Mouse (Mus musculus): Measurements from ENCODE around the gene Nol11.
A peak's percentile ranks its signal among the peaks of the same experiment; 100 is the strongest.

DNA sequence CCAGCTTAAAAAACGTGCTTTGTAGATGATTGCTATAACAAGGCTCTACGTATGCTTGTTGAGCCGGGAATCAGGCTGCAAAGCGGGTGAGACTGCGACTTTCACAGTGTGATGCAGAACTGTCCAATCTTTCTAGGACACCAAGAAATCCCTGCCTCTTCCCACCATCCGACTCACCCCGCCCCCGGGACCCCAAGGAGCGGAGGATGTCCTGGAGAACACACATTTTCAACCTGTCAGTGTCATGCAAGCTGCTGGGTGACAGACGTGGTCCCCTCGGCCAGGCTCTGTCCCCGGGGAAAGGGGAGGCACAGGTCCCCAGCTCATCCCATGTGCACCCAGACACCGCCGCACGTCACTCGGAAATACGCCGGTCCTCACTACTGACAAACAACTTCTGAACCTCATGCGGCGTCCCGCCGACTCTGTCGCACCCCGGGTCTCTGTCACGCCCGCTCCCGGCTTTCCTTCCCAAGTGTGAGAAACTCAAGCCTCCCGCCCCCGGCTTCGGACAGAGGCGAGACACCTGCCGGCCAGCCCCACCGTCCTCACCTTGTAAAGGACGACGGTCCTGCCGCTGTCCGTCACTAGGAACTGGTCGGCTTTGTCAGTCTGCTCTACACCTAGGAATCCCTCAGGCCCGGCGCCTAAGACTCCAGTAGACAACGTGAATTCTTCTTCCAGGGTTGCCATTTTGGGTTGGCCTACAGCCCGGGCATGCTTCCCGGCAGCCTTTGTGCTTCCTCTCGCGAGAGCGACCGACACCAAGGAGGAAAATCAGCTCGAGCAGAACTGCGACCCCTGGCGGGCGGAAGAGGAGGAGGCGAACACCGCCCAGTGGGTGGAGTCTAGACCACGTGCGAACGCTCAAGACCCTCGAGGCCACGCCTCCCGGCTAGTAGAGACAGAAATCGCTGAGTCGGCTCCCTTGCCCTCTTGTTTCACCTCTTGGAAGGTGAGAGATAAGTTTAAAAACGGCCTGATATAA is at the start of gene Nol11:
- TF ChIP-seq CTCF (IDR thresholded peaks at IDR 0.05; ENCODE audit: borderline replicate concordance, control insufficient read depth, extremely low read depth, insufficient read depth, low read length, poor library complexity) (peak; percentile 92), POLR2A (IDR thresholded peaks at IDR 0.05; ENCODE audit: control insufficient read depth, extremely low read depth, insufficient read depth, low read length, poor library complexity) (0 out of 2 replicates have a peak, but pooled peaks have one; percentile 27)

Measured in thymus, adult 2 months (tissue).